Comparison of ENCODE assay signal across 8 mouse cellular contexts in the genomic region with DNA sequence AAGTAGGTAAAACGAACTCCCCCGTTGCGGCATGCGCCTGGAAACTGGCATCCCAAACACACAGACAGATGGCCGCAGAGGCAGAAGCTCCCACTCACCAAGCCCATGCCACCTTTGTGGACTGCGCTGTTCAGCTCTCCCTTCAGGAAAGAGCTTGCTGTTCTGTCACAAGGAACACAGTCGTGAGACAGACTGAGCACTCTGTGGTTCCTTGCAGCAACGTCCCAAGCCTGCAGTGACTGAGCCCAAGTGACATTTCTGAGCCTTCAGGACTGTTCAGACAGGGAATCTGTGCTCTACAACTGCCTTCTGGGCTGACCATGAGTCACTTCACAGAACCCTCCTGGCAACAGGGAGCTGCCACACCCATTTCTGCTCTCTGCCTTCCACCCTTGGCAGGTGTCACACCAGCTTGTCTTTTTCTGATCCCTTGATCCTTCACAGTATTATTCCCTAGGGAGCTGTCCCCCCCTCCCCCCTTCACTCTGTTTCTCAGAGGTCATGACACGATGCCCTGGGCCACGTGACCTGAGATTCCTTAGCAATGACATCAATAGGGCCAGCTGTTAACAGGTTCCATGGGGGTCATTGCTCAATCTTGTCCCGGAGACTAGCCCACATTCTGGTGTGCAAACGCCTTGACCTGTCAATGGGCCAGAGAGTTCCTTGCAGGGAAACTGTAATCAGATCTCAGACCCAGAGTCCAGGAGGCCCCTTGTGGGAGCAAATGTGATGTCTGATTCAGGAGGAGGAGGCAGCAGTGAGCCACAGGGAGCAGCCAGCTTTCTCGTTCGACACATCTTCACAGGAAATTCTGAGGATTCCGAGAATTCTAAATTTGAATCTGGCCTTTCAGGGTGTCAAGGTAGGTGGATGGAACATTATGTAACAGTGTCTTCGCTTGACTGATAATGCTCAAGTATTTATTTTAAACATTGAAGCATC. TPM values are rescaled to one million over a fixed set of nuclear protein-coding genes. Genes with fewer than 3 reads are reported as not detected.
DNase-seq lines count a peak whose midpoint lies in the region; ATAC-seq lines count a peak whose summit lies in the region.

No protein-coding gene starts in this region.

- peak; percentile 64 for ATAC-seq in frontal cortex, adult (ENCODE audit: low TSS enrichment)
- ATAC-seq in kidney, embryonic 16.5 days (ENCODE audit: low FRiP score, low TSS enrichment): peak; percentile 62
- no peak for ATAC-seq in neural tube, embryonic 11.5 days (ENCODE audit: insufficient read depth, low FRiP score, low TSS enrichment)

- 45% methylated on average over 16 of the region's 16 CpGs for WGBS in kidney, embryonic 16.5 days
- 44% methylated on average over 16 of the region's 16 CpGs for WGBS in neural tube, embryonic 11.5 days

- intact Hi-C loops in gastrocnemius, postnatal 36 days (cut with DNase I): loop anchor here (5.0 kb wide), 1 partner anchor 42 kb away; the partner anchor contains the start of gene Rock2

- no peaks in the 10 kb centered on the region for H3K9me3 ChIP-seq in kidney, embryonic 16.5 days (ENCODE audit: low read length)
- H3K9me3 ChIP-seq in neural tube, embryonic 11.5 days (ENCODE audit: control insufficient read depth, low read length): no peaks in the 10 kb centered on the region

- no peaks in the 10 kb centered on the region for H3K36me3 ChIP-seq in kidney, embryonic 16.5 days (ENCODE audit: insufficient read depth, low read length)
- H3K36me3 ChIP-seq in neural tube, embryonic 11.5 days (ENCODE audit: control insufficient read depth, insufficient read depth, low read length): no peaks in the 10 kb centered on the region

- no peak overlapping the region for H3K4me3 ChIP-seq in kidney, embryonic 16.5 days (ENCODE audit: low read length)
- H3K4me3 ChIP-seq in neural tube, embryonic 11.5 days (ENCODE audit: low read depth, low read length): no peak overlapping the region

- H3K9ac ChIP-seq in kidney, embryonic 16.5 days (replicated peaks; ENCODE audit: low read length): no peak overlapping the region
- H3K9ac ChIP-seq in neural tube, embryonic 11.5 days (ENCODE audit: low read length): no peak overlapping the region

- H3K4me1 ChIP-seq in kidney, embryonic 16.5 days (ENCODE audit: insufficient read depth, low read length): peaks cover 11% of the 10 kb centered on the region
- H3K4me1 ChIP-seq in neural tube, embryonic 11.5 days (ENCODE audit: control insufficient read depth, insufficient read depth, low read length): peaks cover 2% of the 10 kb centered on the region; the same call in 1 of the 2 replicates

- no peak overlapping the region for H3K27ac ChIP-seq in kidney, embryonic 16.5 days (ENCODE audit: low read length)
- no peak overlapping the region for H3K27ac ChIP-seq in neural tube, embryonic 11.5 days (ENCODE audit: low read depth, low read length)

- H3K27me3 ChIP-seq in kidney, embryonic 16.5 days (ENCODE audit: insufficient read depth, low read length): no peaks in the 10 kb centered on the region
- H3K27me3 ChIP-seq in neural tube, embryonic 11.5 days (ENCODE audit: control insufficient read depth, insufficient read depth, low read length): no peaks in the 10 kb centered on the region

- H3K4me2 ChIP-seq in kidney, embryonic 16.5 days (replicated peaks; ENCODE audit: low read depth, low read length): no peak overlapping the region
- H3K4me2 ChIP-seq in neural tube, embryonic 11.5 days (ENCODE audit: low read depth): no peak overlapping the region

- no peak for DNase-seq in frontal cortex, postnatal 10 days (ENCODE audit: low spot score in 2 of 2)
- peak; percentile 94 for DNase-seq in 3T3-L1 (ENCODE audit: low read depth, low spot score)
- peak; percentile 87 for DNase-seq in cerebellum, adult 11-12 months
- DNase-seq in gastrocnemius, postnatal 36 days: peak; percentile 76 to 85
- DNase-seq in neural tube, embryonic 11.5 days (ENCODE audit: low spot score): peak; percentile 43
- no peak for DNase-seq in thymus, postnatal 14 days

RNA-seq across cellular contexts. Expression of gene E2f6, which starts 39.9 kb away (rescaled TPM):
- 100 to 1,000 TPM; 116 to 120 TPM for total RNA-seq in gastrocnemius, postnatal 36 days (2021)
- 41.7 and 45.1 TPM in 2 replicates for polyA plus RNA-seq in kidney, embryonic 16.5 days (2015; fragmentation: Nextera tagmentation; extraction: Ambion mirVana)
- 71.8 and 73.9 TPM in 2 replicates for polyA plus RNA-seq in neural tube, embryonic 11.5 days (2014; fragmentation: Nextera tagmentation; extraction: Ambion mirVana)

RNA-seq across cellular contexts. Expression of gene Rock2, which starts 44.0 kb away (rescaled TPM):
- 10 to 100 TPM; 75.7 to 78.2 TPM for total RNA-seq in gastrocnemius, postnatal 36 days (2021)
- 10.6 and 11.4 TPM in 2 replicates for polyA plus RNA-seq in kidney, embryonic 16.5 days (2015; fragmentation: Nextera tagmentation; extraction: Ambion mirVana)
- 14.8 and 15.0 TPM in 2 replicates for polyA plus RNA-seq in neural tube, embryonic 11.5 days (2014; fragmentation: Nextera tagmentation; extraction: Ambion mirVana)

RNA-seq across cellular contexts. Expression of gene Greb1, which starts 50.0 kb away (rescaled TPM):
- 1 to 10 TPM in 1 of 2 experiments, under 1 TPM in 1; 0.86 to 1.1 TPM for total RNA-seq in gastrocnemius, postnatal 36 days (2021)
- 4.4 and 5.2 TPM in 2 replicates for polyA plus RNA-seq in kidney, embryonic 16.5 days (2015; fragmentation: Nextera tagmentation; extraction: Ambion mirVana)
- polyA plus RNA-seq in neural tube, embryonic 11.5 days (2014; fragmentation: Nextera tagmentation; extraction: Ambion mirVana): 6.6 and 10.0 TPM in 2 replicates

Comparison
In these comparisons a context has a peak if more than half of its experiments do, and no peak if none do; other contexts are left out.
1. DNase-seq: peak in 3T3-L1 (single experiment), cerebellum, adult 11-12 months (single experiment), gastrocnemius, postnatal 36 days (2 of 2) and neural tube, embryonic 11.5 days (single experiment); none in frontal cortex, postnatal 10 days (0 of 2) and thymus, postnatal 14 days (single experiment).